Mouse (Mus musculus) myocyte (in vitro differentiated cells): ENCODE measurements around the gene Prrx1.
A peak's percentile ranks its signal among the peaks of the same experiment; 100 is the strongest.

Experiments
- E2F4 ChIP-seq: IDR thresholded peaks from one replicate; pipeline ENCODE4 v1.6.1; 2011; ENCODE audit warnings: mild to moderate bottlenecking, control low read depth, moderate library complexity; ENCODE audit not compliant: insufficient read depth
- MYOG ChIP-seq, 3 experiments: IDR thresholded peaks; one replicate each; pipeline ENCODE4 v1.6.1; 2011; ENCODE audit warnings: control low read depth in 2 of 3, low read depth in 2 of 3, mild to moderate bottlenecking in 2 of 3; ENCODE audit not compliant: insufficient read length in 2 of 3, control insufficient read depth in 1 of 3, insufficient read depth in 1 of 3
- POLR2A ChIP-seq: IDR thresholded peaks from one replicate; pipeline ENCODE4 v1.6.1; 2011; ENCODE audit warnings: low read depth, mild to moderate bottlenecking, control low read depth, moderate library complexity; ENCODE audit not compliant: insufficient read length
- POLR2AphosphoS2 ChIP-seq: IDR thresholded peaks from one replicate; pipeline ENCODE4 v1.6.1; 2011; ENCODE audit warnings: low read depth, control low read depth; ENCODE audit not compliant: insufficient read length
- USF1 ChIP-seq: IDR thresholded peaks from one replicate; pipeline ENCODE4 v1.6.1; 2011; ENCODE audit warnings: low read depth, mild to moderate bottlenecking, control low read depth, moderate library complexity

DNA sequence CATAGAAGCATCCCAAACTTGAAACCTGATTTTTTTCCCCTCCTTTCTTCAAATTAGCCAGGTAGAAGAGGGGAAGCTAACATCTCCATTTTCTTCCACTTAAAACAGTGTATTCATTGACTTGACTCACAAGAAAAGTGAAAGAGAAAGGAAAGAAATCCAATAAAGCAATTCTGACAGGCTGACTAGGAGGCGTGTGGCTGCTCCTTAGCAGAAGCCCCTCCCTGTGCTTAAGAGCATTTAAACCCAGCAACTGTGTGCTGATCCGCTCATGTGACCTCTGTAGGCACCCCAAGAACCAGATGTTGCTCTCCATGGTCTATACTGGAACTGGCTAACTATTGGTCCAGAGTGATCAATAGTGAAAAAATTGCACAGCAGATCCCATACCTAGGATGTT, 114.7 kb downstream of the Prrx1 start:
- TF ChIP-seq E2F4 (no peak), POLR2A (no peak), USF1 (peak; percentile 13), MYOG (IDR thresholded peaks at IDR 0.05; ENCODE audit: control insufficient read depth in 1 of 3, insufficient read depth in 1 of 3, insufficient read length in 2 of 3, low read depth in 2 of 3) (no peak), POLR2AphosphoS2 (no peak)
